Mouse (Mus musculus) liver, embryonic 16.5 days (tissue): ENCODE data around the gene Gm20708. TPM values are rescaled to one million over a fixed set of nuclear protein-coding genes. Genes with fewer than 3 reads are reported as not detected.
A peak's percentile ranks its signal among the peaks of the same experiment; 100 is the strongest.

Experiments used
- ATAC-seq: fragments of 200-750 bp; cut with Nextera tagmentation; 2 replicates; pipeline ENCODE4 v1.8.0; 2017; ENCODE audit warnings: low read depth, mild to moderate bottlenecking, moderate number of reproducible peaks, moderate library complexity
- H3K27ac ChIP-seq: fragments of 300-500 bp; sonication (generic); 2 replicates; pipeline ENCODE4 v1.5.1; 2014; ENCODE audit warnings: mild to moderate bottlenecking, low read length
- H3K27me3 ChIP-seq: fragments of 300-500 bp; sonication (generic); 2 replicates; pipeline ENCODE4 v1.6.1; 2014; ENCODE audit warnings: low read depth, low read length, mixed read lengths; ENCODE audit not compliant: control insufficient read depth, insufficient read depth
- H3K36me3 ChIP-seq: fragments of 300-500 bp; sonication (generic); 2 replicates; pipeline ENCODE4 v1.6.1; 2014; ENCODE audit warnings: mild to moderate bottlenecking; ENCODE audit not compliant: control insufficient read depth, insufficient read depth
- H3K4me1 ChIP-seq: fragments of 300-500 bp; sonication (generic); 2 replicates; pipeline ENCODE4 v1.6.1; 2014; ENCODE audit warnings: low read depth, low read length, mixed read lengths; ENCODE audit not compliant: control insufficient read depth
- H3K4me2 ChIP-seq: fragments of 300-500 bp; sonication (generic); 2 replicates; pipeline ENCODE4 v1.6.1; 2014; ENCODE audit warnings: low read depth, low read length, mixed read lengths
- H3K4me3 ChIP-seq: fragments of 300-500 bp; sonication (generic); 2 replicates; pipeline ENCODE4 v1.5.1; 2014; ENCODE audit warnings: low read depth, mild to moderate bottlenecking, low read length
- H3K9ac ChIP-seq: fragments of 300-500 bp; sonication (generic); 2 replicates; pipeline ENCODE4 v1.6.1; 2014; ENCODE audit warnings: low read depth, low read length
- H3K9me3 ChIP-seq: fragments of 300-500 bp; sonication (generic); replicated peaks from 2 replicates; pipeline ENCODE4 v1.6.1; 2016; ENCODE audit warnings: low read length; ENCODE audit not compliant: control insufficient read depth
- WGBS: fragments of 180-500 bp; shearing (Covaris S2); extraction: QIAGEN DNeasy Blood & Tissue Kit; methylation state at CpG from one replicate; pipeline ENCODE4 v1.1.7; 2014; ENCODE audit not compliant: insufficient replicate concordance; 5-methylcytosine and 5-hydroxymethylcytosine counted together
- polyA plus RNA-seq: library from polyadenylated mRNA; unstranded; fragments of >200 nt; fragmentation: Nextera tagmentation; extraction: Ambion mirVana; gene quantifications from 2 replicates; pipeline ENCODE4 v1.2.1, GENCODE M21; 2015

Gm20708 gene
- polyA plus RNA-seq, 1 experiment from 2014 or later, result 0.38 TPM

DNA sequence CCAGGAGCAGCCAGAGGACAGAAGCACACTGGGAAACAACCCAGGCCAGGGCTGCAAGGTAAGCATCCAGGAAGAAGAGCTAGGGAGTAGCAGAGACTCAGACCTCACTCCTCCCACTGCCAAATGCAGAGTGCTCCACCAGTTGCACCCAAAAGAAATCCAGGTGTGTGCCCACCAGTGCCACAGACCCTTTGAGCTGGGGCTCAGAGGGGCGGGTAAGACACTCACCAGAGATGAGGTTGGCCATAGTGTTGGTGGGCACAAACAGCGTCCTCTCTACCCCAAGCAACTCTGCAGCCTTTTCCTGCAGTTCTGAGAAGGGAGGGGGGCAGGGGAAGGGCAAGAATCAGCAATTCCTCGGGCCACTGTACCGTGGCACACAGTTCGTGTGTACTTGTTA is 61.9 kb downstream of the Gm20708 start:
- Histone ChIP-seq H3K9ac (no peak overlapping the region), H3K27me3 (peaks cover 22% of the 10 kb centered on the region), H3K27ac (no peak overlapping the region), H3K9me3 (no peaks in the 10 kb centered on the region), H3K4me3 (no peak overlapping the region), H3K4me1 (peaks cover 5% of the 10 kb centered on the region), H3K4me2 (no peak overlapping the region), H3K36me3 (no peaks in the 10 kb centered on the region)
- ATAC-seq, result no peak
- 51% methylated on average over 5 of the region's 5 CpGs for WGBS

DNA sequence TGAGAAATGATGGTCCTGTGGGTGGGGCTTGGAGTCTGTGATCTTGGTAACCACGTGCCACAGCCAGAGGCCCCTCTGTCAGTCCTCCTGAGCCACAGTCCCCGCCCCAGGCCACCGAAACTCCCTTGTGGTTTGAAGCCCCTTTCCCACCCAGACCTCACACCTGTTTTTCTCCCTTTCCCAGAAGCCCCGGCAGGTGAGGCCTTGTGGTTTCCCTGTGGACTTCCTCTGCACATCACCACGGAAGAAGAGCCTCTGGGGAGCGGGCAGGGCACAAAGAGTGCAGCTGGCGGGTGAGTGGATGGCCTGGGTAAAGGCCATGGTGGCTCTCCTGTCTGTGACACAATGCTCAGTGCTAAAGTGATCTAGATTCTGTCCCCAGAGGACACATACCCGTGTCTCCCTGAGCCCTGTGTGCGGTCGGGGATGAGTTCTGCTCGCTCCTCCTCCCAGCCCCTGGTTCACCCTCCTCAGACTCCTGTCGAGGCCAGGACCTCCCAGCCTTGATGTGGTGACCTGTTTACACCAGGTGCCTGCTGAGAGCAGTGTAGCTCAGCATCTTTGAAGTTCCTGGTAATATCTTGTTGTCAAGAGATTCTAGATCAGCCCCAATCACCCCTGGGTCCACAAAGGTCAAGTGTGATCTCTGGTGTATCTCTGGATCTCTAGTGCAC is 62.6 kb downstream of the Gm20708 start:
- Histone ChIP-seq H3K27me3 (peaks cover 22% of the 10 kb centered on the region), H3K36me3 (no peaks in the 10 kb centered on the region), H3K4me2 (no peak overlapping the region), H3K9ac (no peak overlapping the region), H3K9me3 (no peaks in the 10 kb centered on the region), H3K4me1 (peaks cover 5% of the 10 kb centered on the region), H3K27ac (no peak overlapping the region), H3K4me3 (no peak overlapping the region)
- ATAC-seq, result no peak
- 31% methylated on average over 12 of the region's 12 CpGs for WGBS

DNA sequence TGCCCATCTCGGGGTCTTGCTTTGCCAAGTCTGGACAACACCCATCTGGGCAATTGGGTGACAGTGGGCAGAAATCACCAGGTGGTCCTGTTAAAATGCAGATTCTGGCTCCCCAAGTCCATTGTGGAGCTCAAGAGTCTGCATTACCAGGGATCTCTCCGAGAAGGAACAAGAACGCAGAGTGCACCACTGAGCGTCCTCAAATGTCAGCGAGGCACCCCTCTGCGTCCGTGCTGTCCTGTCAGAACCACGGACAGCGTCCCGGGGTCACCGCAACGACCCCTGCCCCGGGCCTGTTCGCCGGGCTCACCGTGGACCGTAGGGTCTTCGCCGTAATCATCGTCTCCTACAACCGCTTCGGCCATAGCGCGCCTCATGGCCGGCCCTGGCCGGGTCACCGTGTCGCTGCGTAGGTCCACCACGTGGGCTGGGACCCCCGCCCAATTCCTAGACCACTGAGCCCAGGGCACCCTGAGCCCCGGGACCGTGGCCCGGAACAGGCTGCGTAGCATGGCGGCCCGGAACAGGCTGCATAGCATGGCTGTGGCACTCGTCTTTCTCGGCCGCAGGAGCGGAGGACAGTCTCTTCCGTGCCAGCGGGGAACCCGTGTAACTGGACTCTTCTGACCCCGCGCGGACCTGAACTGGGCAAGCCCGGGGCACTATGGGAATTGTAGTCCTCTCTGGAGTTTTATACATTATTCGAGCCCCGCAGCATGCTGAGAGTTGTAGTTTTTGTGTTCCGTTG is 63.6 kb downstream of the Gm20708 start, which contains the start of gene Tha1:
Gene Tha1, minus strand, starts transcription at position 621 of the 748 bp plus-strand sequence.
- no peaks in the 10 kb centered on the region for H3K36me3 ChIP-seq
- H3K27ac ChIP-seq, result no peak within 1 kb of the TSS
- H3K4me2 ChIP-seq, result peak within 1 kb of the TSS; percentile 70
- peak within 1 kb of the TSS; percentile 58 for H3K9ac ChIP-seq
- H3K9me3 ChIP-seq, result no peaks in the 10 kb centered on the region
- peak within 1 kb of the TSS; percentile 64 for H3K4me3 ChIP-seq
- ATAC-seq, result peak; percentile 57
- H3K4me1 ChIP-seq, result peaks cover 11% of the 10 kb centered on the region
- 2% methylated on average over 51 of the region's 51 CpGs for WGBS
- peaks cover 22% of the 10 kb centered on the region for H3K27me3 ChIP-seq

DNA sequence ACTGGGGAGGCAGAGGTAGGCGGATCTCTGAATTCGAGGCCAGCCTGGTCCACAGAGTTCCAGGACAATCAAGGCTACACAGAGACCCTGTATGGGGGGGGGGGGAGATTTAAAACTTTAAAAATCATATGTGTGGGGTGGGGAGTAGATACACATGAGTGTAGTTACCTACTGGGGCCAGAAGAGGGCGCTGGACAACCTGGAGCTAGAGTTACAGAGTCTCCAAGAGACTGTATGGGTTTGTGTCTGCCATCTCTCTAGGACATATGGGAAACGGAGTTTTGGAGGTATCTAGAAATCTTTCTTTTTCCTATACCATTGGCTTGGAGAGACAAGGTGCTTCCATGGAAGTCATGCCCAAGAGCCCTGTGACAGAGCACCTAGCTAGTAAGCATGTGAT is 65.0 kb downstream of the Gm20708 start:
- peaks cover 22% of the 10 kb centered on the region for H3K27me3 ChIP-seq
- H3K4me2 ChIP-seq, result no peak overlapping the region
- no peak overlapping the region for H3K4me3 ChIP-seq
- ATAC-seq, result no peak
- peaks cover 21% of the 10 kb centered on the region for H3K4me1 ChIP-seq
- H3K9me3 ChIP-seq, result no peaks in the 10 kb centered on the region
- no peak overlapping the region for H3K27ac ChIP-seq
- WGBS, result 51% methylated on average over 4 of the region's 4 CpGs
- H3K36me3 ChIP-seq, result no peaks in the 10 kb centered on the region
- H3K9ac ChIP-seq, result no peak overlapping the region

DNA sequence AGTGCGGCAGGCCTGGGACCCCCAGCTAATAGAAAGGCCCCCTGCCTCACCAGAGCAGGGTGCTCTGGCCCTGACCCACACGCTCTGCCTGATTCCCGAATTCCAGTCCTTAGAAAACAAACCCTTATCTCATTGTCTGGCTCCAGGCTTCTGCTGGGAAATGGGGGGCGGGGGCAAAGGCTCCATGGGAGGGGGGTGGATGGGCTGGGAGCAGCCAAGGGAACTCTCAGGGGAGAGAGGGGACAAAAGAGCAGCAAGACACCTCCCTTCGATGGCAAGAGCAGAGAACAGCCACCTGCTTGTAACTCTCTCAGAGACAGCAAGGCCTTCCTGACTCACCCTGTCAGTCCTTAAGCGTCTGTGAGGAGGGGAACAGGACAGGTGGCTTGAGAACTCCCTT is 66.2 kb downstream of the Gm20708 start:
- Histone ChIP-seq H3K36me3 (no peaks in the 10 kb centered on the region), H3K4me3 (no peak overlapping the region), H3K27me3 (peaks cover 22% of the 10 kb centered on the region), H3K9ac (no peak overlapping the region), H3K27ac (no peak overlapping the region), H3K9me3 (no peaks in the 10 kb centered on the region), H3K4me1 (peaks cover 21% of the 10 kb centered on the region), H3K4me2 (no peak overlapping the region)
- no peak for ATAC-seq
- 54% methylated on average over 6 of the region's 6 CpGs for WGBS

DNA sequence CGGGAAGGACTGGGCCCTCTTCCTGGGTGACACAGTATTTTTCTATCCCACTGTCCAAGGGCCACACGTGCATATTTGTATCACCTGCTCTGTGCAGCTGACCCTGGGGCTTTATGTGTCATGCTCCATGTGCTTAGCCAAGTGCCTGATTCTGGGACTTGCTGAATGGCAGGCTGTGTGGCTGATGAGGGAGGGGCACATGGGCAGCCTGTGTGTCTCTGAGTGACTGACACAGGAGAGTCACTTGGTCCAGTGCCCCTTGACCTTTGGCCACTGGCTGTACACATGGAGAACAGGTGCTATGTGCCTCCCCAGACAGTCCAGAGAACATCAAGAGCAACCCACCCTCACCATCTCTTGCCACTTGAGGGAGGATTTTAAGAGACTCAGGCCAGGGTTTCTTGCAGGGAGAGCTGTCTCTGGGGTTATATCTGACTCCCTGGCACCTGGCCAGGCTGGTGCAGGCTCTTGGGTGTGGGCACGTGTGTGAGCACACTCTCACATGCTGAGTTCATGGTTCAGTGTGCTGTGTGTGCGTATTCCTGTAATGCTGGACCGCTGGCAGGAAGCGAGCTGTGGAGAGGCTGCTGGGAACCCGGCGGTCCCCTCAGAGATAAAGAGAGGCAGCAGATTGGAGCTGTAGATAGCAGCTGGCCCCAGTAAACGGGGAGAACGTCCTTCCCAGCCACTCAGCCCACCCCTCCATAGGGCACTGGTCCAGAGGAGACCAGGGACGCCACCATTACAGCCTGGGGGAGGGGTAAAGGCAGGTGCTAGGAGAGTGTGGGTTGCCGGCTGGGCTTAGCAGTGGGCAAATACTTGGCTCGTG is 68.7 kb downstream of the Gm20708 start:
- no peaks in the 10 kb centered on the region for H3K36me3 ChIP-seq
- H3K4me1 ChIP-seq, result peaks cover 21% of the 10 kb centered on the region
- 6% methylated on average over 13 of the region's 13 CpGs for WGBS
- no peak overlapping the region for H3K4me3 ChIP-seq
- no peak overlapping the region for H3K9ac ChIP-seq
- peak overlapping the region; percentile 55 for H3K27ac ChIP-seq
- H3K9me3 ChIP-seq, result no peaks in the 10 kb centered on the region
- ATAC-seq, result peak; percentile 78
- peak overlapping the region; percentile 25; the same call in 1 of the 2 replicates for H3K4me2 ChIP-seq
- peaks cover 5% of the 10 kb centered on the region for H3K27me3 ChIP-seq

DNA sequence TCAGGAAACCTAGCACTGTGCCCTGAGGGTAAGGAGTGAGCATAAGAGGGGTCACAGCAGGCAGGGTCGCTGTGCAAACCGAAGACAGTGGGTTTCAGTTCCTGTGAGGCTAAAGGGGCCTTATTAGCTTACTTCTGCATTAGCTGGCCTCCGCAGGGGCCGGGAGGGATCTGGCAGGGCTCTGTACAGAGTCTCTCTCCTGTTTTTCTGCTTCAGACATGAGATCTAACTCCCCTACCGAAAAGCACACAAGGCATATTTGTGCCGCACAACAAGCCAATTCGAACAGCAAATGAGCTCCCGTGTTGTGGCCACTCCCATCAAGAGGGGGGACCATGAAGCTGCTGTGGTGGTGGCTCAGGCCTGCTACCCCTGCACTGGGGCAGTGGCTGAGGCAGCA is 69.4 kb downstream of the Gm20708 start:
- Histone ChIP-seq H3K4me3 (no peak overlapping the region), H3K4me1 (peaks cover 21% of the 10 kb centered on the region), H3K27ac (peak overlapping the region; percentile 55; the same call in 1 of the 2 replicates), H3K27me3 (no peaks in the 10 kb centered on the region), H3K36me3 (no peaks in the 10 kb centered on the region), H3K9me3 (no peaks in the 10 kb centered on the region), H3K9ac (no peak overlapping the region), H3K4me2 (peak overlapping the region; percentile 25; the same call in 1 of the 2 replicates)
- no peak for ATAC-seq
- 8% methylated on average over 8 of the region's 8 CpGs for WGBS

DNA sequence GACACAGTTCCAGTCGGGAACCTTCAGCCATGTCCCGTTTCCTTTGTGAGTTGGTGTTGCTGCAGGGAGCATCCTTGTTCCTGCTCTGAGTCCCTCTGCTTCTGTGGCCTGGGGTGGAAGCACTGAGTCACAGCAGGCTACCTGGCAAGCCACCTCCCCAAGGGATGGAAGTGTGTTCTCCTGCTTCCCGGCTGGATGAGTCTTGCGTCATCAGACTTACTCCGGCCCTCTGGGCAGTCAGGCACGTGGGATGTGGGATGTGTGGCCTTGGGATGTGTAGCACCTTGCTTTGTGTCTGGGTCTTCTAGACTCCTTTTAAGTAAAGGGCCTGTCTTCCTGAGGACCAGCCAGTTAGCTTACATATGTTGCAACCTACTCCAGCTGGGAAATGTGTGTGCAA is 70.2 kb downstream of the Gm20708 start:
- no peak for ATAC-seq
- 61% methylated on average over 6 of the region's 6 CpGs for WGBS
- peaks cover 21% of the 10 kb centered on the region for H3K4me1 ChIP-seq
- H3K4me3 ChIP-seq, result no peak overlapping the region
- H3K9ac ChIP-seq, result no peak overlapping the region
- no peaks in the 10 kb centered on the region for H3K27me3 ChIP-seq
- no peak overlapping the region for H3K4me2 ChIP-seq
- no peak overlapping the region for H3K27ac ChIP-seq
- H3K9me3 ChIP-seq, result no peaks in the 10 kb centered on the region
- H3K36me3 ChIP-seq, result no peaks in the 10 kb centered on the region
